Mouse (Mus musculus): ENCODE measurements around the gene Acly. TPM values are rescaled to one million over a fixed set of nuclear protein-coding genes. Genes with fewer than 3 reads are reported as not detected.
A peak's percentile ranks its signal among the peaks of the same experiment; 100 is the strongest.

Gene Acly
- 17.6 and 38.2 TPM in 2 replicates for total RNA-seq (2015; ENCODE audit: low replicate concordance)
- 18.1 and 22.0 TPM in 2 replicates for total RNA-seq (2017; ENCODE audit: low replicate concordance)

- ATAC-seq (replicated peaks; ENCODE audit: low FRiP score, poor library complexity, severe bottlenecking): peak; percentile 94
Observed at GRCm38 (mm10) chr11:100527458-100528374, at the start of gene Acly. Gene Acly (minus strand): TSS chr11:100528000.

GRCm38 (mm10) chr11:100576256-100576655, 48.5 kb upstream of the Acly start:
- ATAC-seq (replicated peaks; ENCODE audit: low FRiP score, poor library complexity, severe bottlenecking): no peak

GRCm38 (mm10) chr11:100575484-100575855, 47.7 kb upstream of the Acly start:
- ATAC-seq (replicated peaks; ENCODE audit: low FRiP score, poor library complexity, severe bottlenecking): no peak

GRCm38 (mm10) chr11:100574708-100575483, 47.1 kb upstream of the Acly start, which contains the start of gene Cnp:
Gene Cnp (plus strand): TSS chr11:100574904.
- ATAC-seq (replicated peaks; ENCODE audit: low FRiP score, poor library complexity, severe bottlenecking): peak; percentile 52

GRCm38 (mm10) chr11:100574188-100574587, 46.4 kb upstream of the Acly start:
- ATAC-seq (replicated peaks; ENCODE audit: low FRiP score, poor library complexity, severe bottlenecking): no peak

- ATAC-seq (replicated peaks; ENCODE audit: low FRiP score, poor library complexity, severe bottlenecking): peak; percentile 21; the same call in 1 of the 2 replicates
Observed at GRCm38 (mm10) chr11:100571202-100571567, 43.4 kb upstream of the Acly start.

- ATAC-seq (replicated peaks; ENCODE audit: low FRiP score, poor library complexity, severe bottlenecking): peak; percentile 60
Observed at GRCm38 (mm10) chr11:100570430-100571201, 42.8 kb upstream of the Acly start.

- ATAC-seq (replicated peaks; ENCODE audit: low FRiP score, poor library complexity, severe bottlenecking): no peak
Observed at GRCm38 (mm10) chr11:100569789-100570188, 42.0 kb upstream of the Acly start.

- ATAC-seq (replicated peaks; ENCODE audit: low FRiP score, poor library complexity, severe bottlenecking): no peak
Observed at GRCm38 (mm10) chr11:100568692-100569091, 40.9 kb upstream of the Acly start.

GRCm38 (mm10) chr11:100567815-100568245, 40.0 kb upstream of the Acly start:
- no peak for ATAC-seq (replicated peaks; ENCODE audit: low FRiP score, poor library complexity, severe bottlenecking)

- no peak for ATAC-seq (replicated peaks; ENCODE audit: low FRiP score, poor library complexity, severe bottlenecking)
Observed at GRCm38 (mm10) chr11:100567229-100567628, 39.4 kb upstream of the Acly start.

GRCm38 (mm10) chr11:100564703-100565102, 36.9 kb upstream of the Acly start:
- ATAC-seq (replicated peaks; ENCODE audit: low FRiP score, poor library complexity, severe bottlenecking): no peak

- no peak for ATAC-seq (replicated peaks; ENCODE audit: low FRiP score, poor library complexity, severe bottlenecking)
Observed at GRCm38 (mm10) chr11:100564297-100564696, 36.5 kb upstream of the Acly start.

GRCm38 (mm10) chr11:100561748-100562147, 33.9 kb upstream of the Acly start:
- ATAC-seq (replicated peaks; ENCODE audit: low FRiP score, poor library complexity, severe bottlenecking): no peak

- ATAC-seq (replicated peaks; ENCODE audit: low FRiP score, poor library complexity, severe bottlenecking): no peak
Observed at GRCm38 (mm10) chr11:100559476-100559875, 31.7 kb upstream of the Acly start.

GRCm38 (mm10) chr11:100557563-100557962, 29.8 kb upstream of the Acly start:
- no peak for ATAC-seq (replicated peaks; ENCODE audit: low FRiP score, poor library complexity, severe bottlenecking)

- ATAC-seq (replicated peaks; ENCODE audit: low FRiP score, poor library complexity, severe bottlenecking): no peak
Observed at GRCm38 (mm10) chr11:100555583-100555982, 27.8 kb upstream of the Acly start.

- ATAC-seq (replicated peaks; ENCODE audit: low FRiP score, poor library complexity, severe bottlenecking): no peak
Observed at GRCm38 (mm10) chr11:100552842-100553241, 25.0 kb upstream of the Acly start.

- no peak for ATAC-seq (replicated peaks; ENCODE audit: low FRiP score, poor library complexity, severe bottlenecking)
Observed at GRCm38 (mm10) chr11:100550101-100550500, 22.3 kb upstream of the Acly start.

GRCm38 (mm10) chr11:100549466-100549865, 21.7 kb upstream of the Acly start:
- no peak for ATAC-seq (replicated peaks; ENCODE audit: low FRiP score, poor library complexity, severe bottlenecking)

All from erythroid progenitor cell, adult 5-6 weeks (primary cell).